Mouse (Mus musculus) cerebellum, adult 8-10 months (tissue): ENCODE results near the gene Banf2.

ENCODE experiments used
- DNase-seq: peaks from one replicate; pipeline ENCODE4 v3.0.0; 2022

Gene Banf2

GRCm38 (mm10) chr2:144107810-144108209 lies 75.0 kb downstream of the Banf2 start:
- no peak for DNase-seq

GRCm38 (mm10) chr2:144108376-144108775 lies 75.5 kb downstream of the Banf2 start:
- no peak for DNase-seq

GRCm38 (mm10) chr2:144111966-144112365 lies 79.1 kb downstream of the Banf2 start:
- no peak for DNase-seq

- DNase-seq = no peak
These were observed 79.8 kb downstream of the Banf2 start for GRCm38 (mm10) chr2:144112666-144113065.

GRCm38 (mm10) chr2:144118061-144118460 lies 85.2 kb downstream of the Banf2 start:
- DNase-seq = no peak

- DNase-seq = no peak
These were observed 87.4 kb downstream of the Banf2 start for GRCm38 (mm10) chr2:144120186-144120823.

GRCm38 (mm10) chr2:144122068-144122467 lies 89.2 kb downstream of the Banf2 start:
- DNase-seq = no peak
